Mouse (Mus musculus): ENCODE measurements at regions not wholly inside any gene's neighbourhood (a gene's known extent, or its start where the extent isn't known, plus 50 kb on each side); places are given as distances from the start of the nearest gene placed in this dataset.

DNA sequence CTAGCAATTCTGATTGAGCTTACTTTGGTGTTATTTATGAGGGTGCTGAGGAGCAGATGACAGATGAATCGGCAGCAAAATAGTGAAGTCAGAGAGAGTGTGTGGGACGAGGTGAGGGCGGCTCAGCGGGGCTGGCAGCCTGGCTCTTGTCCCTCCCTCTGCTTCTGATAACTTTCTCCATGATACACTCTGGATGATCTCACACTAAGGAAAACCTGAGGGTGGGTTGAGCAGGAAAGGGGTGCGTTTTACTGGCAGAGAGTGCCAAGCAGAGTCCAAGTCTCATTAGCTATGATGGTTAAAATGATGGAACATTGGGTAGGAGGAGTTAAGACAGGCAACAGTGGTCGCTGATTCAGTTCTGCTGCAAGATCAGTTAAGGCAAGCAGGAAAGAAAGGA, 250.1 kb upstream of the Prickle1 start:
- TF ChIP-seq CTCF (conservative IDR thresholded peaks at IDR 0.05; ENCODE audit: low read length) = no peak
- no peak for TF ChIP-seq NANOG (IDR thresholded peaks at IDR 0.05; ENCODE audit: borderline replicate concordance, low read length)

Data from E14TG2a.4 (cell line).